Mouse (Mus musculus) forebrain, embryonic 13.5 days (tissue): ENCODE measurements around the gene Cldn3. TPM values are rescaled to one million over a fixed set of nuclear protein-coding genes. Genes with fewer than 3 reads are reported as not detected.

Source experiments
- ATAC-seq: fragments of 200-750 bp; cut with Nextera tagmentation; 2 replicates; pipeline ENCODE4 v1.8.0; 2017
- H3K27ac ChIP-seq: fragments of 300-500 bp; sonication (generic); 2 replicates; pipeline ENCODE4 v1.5.1; 2015; ENCODE audit warnings: inconsistent platforms, mild to moderate bottlenecking, moderate library complexity
- H3K27me3 ChIP-seq: fragments of 300-500 bp; sonication (generic); 2 replicates; pipeline ENCODE4 v1.6.1; 2015; ENCODE audit warnings: mild to moderate bottlenecking, inconsistent platforms
- H3K36me3 ChIP-seq: fragments of 300-500 bp; sonication (generic); 2 replicates; pipeline ENCODE4 v1.6.1; 2015; ENCODE audit warnings: mild to moderate bottlenecking, inconsistent platforms; ENCODE audit not compliant: poor library complexity, severe bottlenecking
- H3K4me1 ChIP-seq: fragments of 300-500 bp; sonication (generic); 2 replicates; pipeline ENCODE4 v1.6.1; 2015; ENCODE audit warnings: inconsistent platforms
- H3K4me2 ChIP-seq: fragments of 300-500 bp; sonication (generic); 2 replicates; pipeline ENCODE4 v1.6.1; 2015; ENCODE audit warnings: inconsistent platforms, mild to moderate bottlenecking, moderate library complexity
- H3K4me3 ChIP-seq: fragments of 300-500 bp; sonication (generic); 2 replicates; pipeline ENCODE4 v1.5.1; 2015; ENCODE audit warnings: mild to moderate bottlenecking, inconsistent platforms
- H3K9ac ChIP-seq: fragments of 300-500 bp; sonication (generic); 2 replicates; pipeline ENCODE4 v1.6.1; 2015; ENCODE audit warnings: mild to moderate bottlenecking, inconsistent platforms
- H3K9me3 ChIP-seq: fragments of 300-500 bp; sonication (generic); replicated peaks from 2 replicates; pipeline ENCODE4 v1.6.1; 2016; ENCODE audit warnings: inconsistent platforms
- WGBS: fragments of 180-500 bp; shearing (Covaris S2); methylation state at CpG from one replicate; pipeline ENCODE4 v1.1.7; 2015; 5-methylcytosine and 5-hydroxymethylcytosine counted together
- polyA plus RNA-seq: library from polyadenylated mRNA; unstranded; fragments of >200 nt; fragmentation: Nextera tagmentation; extraction: Ambion mirVana; gene quantifications from 2 replicates; pipeline ENCODE4 v1.2.1, GENCODE M21; 2015

Gene Cldn3
- polyA plus RNA-seq, 1 experiment from 2014 or later, result 3.1 TPM

DNA sequence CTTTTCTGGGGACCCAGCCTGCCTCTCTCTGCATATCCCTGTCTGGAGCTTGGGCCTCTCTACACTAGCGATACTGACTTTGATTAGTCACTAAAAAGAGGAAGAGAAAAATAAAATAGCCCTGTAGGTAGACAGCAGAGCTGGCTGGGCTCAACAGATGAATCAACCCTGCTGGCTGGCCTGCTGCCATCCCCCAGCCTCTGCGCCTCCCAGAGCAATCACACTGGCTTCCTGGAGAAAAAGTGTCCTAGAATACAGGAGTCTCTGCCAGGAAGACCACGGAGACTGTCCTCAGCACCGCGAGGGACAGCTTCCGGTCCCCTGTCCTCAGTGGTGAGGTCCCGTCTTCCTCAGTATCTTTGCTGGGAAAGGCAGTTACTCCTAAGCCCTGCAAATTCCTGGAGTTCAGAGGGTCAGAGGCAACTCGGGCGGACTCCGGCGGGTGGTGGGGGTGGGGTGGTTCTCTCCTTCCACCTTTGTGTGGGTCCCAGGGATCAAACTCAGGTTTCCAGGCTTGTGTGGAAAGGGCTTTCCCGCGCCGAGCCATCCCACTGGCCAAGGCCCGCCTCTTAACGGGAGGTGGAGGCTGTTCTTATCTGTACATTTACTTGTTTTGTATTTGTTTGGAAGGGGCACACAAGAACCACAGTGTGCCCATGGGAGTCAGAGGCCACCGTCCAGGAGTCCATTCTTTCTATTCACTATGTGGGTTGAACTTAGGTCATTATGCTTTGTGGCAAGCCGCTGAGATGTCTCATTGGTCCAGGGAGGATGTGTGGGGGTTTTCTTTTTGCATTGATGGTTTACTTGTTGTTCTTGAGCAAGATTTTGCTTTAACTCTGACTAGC, 43.2 kb downstream of the Cldn3 start:
- no peak overlapping the region for H3K9ac ChIP-seq
- WGBS, result 58% methylated on average over 18 of the region's 18 CpGs
- no peaks in the 10 kb centered on the region for H3K9me3 ChIP-seq
- no peak overlapping the region for H3K4me3 ChIP-seq
- H3K27ac ChIP-seq, result no peak overlapping the region
- no peaks in the 10 kb centered on the region for H3K27me3 ChIP-seq
- peaks cover 17% of the 10 kb centered on the region for H3K4me1 ChIP-seq
- 0 out of 2 replicates have a peak, but pooled peaks cover 3% of the 10 kb centered on the region for H3K36me3 ChIP-seq
- no peak overlapping the region for H3K4me2 ChIP-seq
- ATAC-seq, result no peak

DNA sequence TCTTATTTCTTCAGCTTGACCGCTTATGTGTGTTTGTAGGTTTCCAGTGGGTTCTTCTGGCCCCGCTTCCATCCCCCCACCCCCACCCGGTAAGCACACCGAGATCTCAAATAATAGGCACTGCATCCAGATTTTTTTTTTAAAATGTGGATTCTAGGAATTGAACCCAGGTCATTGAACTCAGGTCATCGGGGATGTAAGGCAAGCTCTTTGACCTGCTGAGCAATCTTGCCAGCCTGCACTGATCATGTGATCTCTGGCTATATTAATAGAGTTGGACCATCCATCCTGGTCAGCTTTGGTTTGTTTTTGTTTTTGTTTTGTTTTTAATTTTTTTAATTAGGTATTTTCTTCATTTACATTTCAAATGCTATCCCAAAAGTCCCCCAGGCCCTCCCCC, 46.6 kb downstream of the Cldn3 start:
- Histone ChIP-seq H3K4me1 (no peaks in the 10 kb centered on the region), H3K36me3 (0 out of 2 replicates have a peak, but pooled peaks cover 7% of the 10 kb centered on the region), H3K9ac (no peak overlapping the region), H3K4me3 (no peak overlapping the region), H3K4me2 (no peak overlapping the region), H3K9me3 (peaks cover 4% of the 10 kb centered on the region; the same call in 1 of the 2 replicates), H3K27ac (no peak overlapping the region), H3K27me3 (no peaks in the 10 kb centered on the region)
- ATAC-seq, result no peak
- WGBS, result 94% methylated on average over 5 of the region's 5 CpGs

DNA sequence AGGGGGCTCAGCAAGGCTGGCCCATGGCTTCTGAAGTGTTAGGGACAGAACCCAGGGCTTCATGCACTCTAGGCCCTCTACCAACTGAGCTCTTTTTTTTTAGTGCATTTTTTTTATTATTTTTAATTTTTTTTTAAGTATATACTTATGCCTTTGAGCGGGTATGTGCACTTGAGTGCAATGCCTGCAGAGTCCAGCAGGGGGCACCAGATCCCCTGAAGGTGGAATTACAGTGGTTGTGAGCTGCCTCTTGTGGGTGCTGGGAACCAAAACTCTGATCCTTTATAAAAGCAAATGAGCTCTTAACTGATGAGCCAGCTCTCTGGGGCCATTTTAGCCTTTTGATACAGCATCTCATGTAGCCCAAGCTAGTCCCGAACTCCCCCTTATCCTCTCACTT, 48.6 kb downstream of the Cldn3 start:
- WGBS, result 96% methylated on average over 2 of the region's 2 CpGs
- Histone ChIP-seq H3K9ac (no peak overlapping the region), H3K27ac (no peak overlapping the region), H3K9me3 (peaks cover 4% of the 10 kb centered on the region; the same call in 1 of the 2 replicates), H3K4me2 (no peak overlapping the region), H3K36me3 (0 out of 2 replicates have a peak, but pooled peaks cover 7% of the 10 kb centered on the region), H3K4me1 (no peaks in the 10 kb centered on the region), H3K4me3 (no peak overlapping the region), H3K27me3 (no peaks in the 10 kb centered on the region)
- no peak for ATAC-seq

DNA sequence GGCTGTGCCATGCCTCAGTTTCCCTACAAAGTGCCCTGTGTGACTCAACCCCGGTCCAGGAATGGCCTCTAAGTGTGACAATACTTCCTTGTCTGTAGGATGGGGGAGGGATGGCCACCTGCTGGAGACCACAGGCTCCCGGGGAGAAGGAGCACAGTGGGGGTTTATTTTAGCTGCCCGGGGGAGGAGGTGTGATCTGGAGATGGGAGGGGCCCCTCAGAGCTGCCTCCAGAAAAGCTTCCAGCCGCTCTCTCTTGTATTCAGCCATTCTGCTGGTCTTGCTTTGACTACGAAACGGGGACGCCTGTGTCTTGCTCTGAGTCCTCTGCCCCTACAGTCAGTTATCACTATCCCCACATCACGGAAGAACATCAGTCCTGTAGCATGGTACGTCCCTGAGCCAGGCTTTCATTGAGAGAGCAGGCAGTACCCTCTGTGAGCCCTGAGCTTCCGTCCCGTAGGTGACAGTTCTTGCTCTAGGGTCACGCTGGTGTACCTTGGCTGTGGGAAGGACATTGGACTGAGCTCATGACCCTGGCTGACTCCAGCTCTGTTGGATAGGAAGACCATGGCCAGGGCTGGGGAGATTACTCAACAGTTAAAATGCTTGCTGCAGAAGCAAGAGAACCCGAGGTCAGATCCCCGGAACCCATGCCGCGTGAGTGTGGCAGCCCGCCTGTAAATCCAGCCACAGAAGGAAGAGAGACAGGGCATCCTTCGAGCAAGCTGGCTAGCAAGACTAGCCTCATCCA, 49.8 kb downstream of the Cldn3 start:
- WGBS, result 68% methylated on average over 18 of the region's 18 CpGs

More for the DNA sequence above, 49.8 kb downstream of the Cldn3 start:
- 0 out of 2 replicates have a peak, but pooled peaks cover 7% of the 10 kb centered on the region for H3K36me3 ChIP-seq
- H3K9ac ChIP-seq, result no peak overlapping the region
- no peak for ATAC-seq
- H3K9me3 ChIP-seq, result peaks cover 4% of the 10 kb centered on the region; the same call in 1 of the 2 replicates
- no peak overlapping the region for H3K4me3 ChIP-seq
- H3K4me1 ChIP-seq, result no peaks in the 10 kb centered on the region
- H3K4me2 ChIP-seq, result no peak overlapping the region
- H3K27me3 ChIP-seq, result no peaks in the 10 kb centered on the region
- H3K27ac ChIP-seq, result no peak overlapping the region

Other genes starting within 250 kb of the Cldn3 start
- 3.4 and 3.5 TPM in 2 replicates for gene Eln, start 238.9 kb upstream of the Cldn3 start, polyA plus RNA-seq
- not detected in 2 replicates for gene Tmem270, start 79.5 kb upstream of the Cldn3 start, polyA plus RNA-seq
- gene Cldn13, start 70.7 kb upstream of the Cldn3 start, polyA plus RNA-seq, result 0.72 TPM in 1 of 2 replicates, not detected in the other
- gene Mettl27, start 53.8 kb upstream of the Cldn3 start, polyA plus RNA-seq, result 7.5 and 8.2 TPM in 2 replicates
- not detected in 2 replicates for gene Cldn4, start 39.3 kb upstream of the Cldn3 start, polyA plus RNA-seq
- gene Abhd11, start 22.9 kb downstream of the Cldn3 start, polyA plus RNA-seq, result 47.9 and 53.4 TPM in 2 replicates
- 34.1 and 38.7 TPM in 2 replicates for gene Stx1a, start 37.3 kb downstream of the Cldn3 start, polyA plus RNA-seq
- gene Dnajc30, start 78.0 kb downstream of the Cldn3 start, polyA plus RNA-seq, result 31.3 and 33.8 TPM in 2 replicates
- 101 and 112 TPM in 2 replicates for gene Bud23, start 78.7 kb downstream of the Cldn3 start, polyA plus RNA-seq
- 17.8 and 19.1 TPM in 2 replicates for gene Vps37d, start 92.1 kb downstream of the Cldn3 start, polyA plus RNA-seq
- 1.4 and 1.6 TPM in 2 replicates for gene Mlxipl, start 103.7 kb downstream of the Cldn3 start, polyA plus RNA-seq
- gene Tbl2, start 163.4 kb downstream of the Cldn3 start, polyA plus RNA-seq, result 18.8 and 19.3 TPM in 2 replicates
- 48.9 and 50.8 TPM in 2 replicates for gene Bcl7b, start 182.1 kb downstream of the Cldn3 start, polyA plus RNA-seq
- 50.1 and 51.4 TPM in 2 replicates for gene Baz1b, start 201.1 kb downstream of the Cldn3 start, polyA plus RNA-seq